Mouse (Mus musculus) C2C12 (cell line): ENCODE measurements around the gene Pdlim5.

Experiments
- CTCF ChIP-seq: IDR thresholded peaks from one replicate; pipeline ENCODE4 v1.5.1; 2011; ENCODE audit not compliant: control insufficient read depth, insufficient read depth, insufficient read length
- USF1 ChIP-seq: IDR thresholded peaks from one replicate; pipeline ENCODE4 v1.6.1; 2011; ENCODE audit warnings: low read depth, mild to moderate bottlenecking, control low read depth, moderate library complexity

GRCm38 (mm10) chr3:142331872-142332554, 63.5 kb downstream of the Pdlim5 start:
- no peak for TF ChIP-seq USF1
- no peak for TF ChIP-seq CTCF
